Mouse (Mus musculus) limb, embryonic 15.5 days (tissue): ENCODE measurements around the gene Dlec1. TPM values are rescaled to one million over a fixed set of nuclear protein-coding genes. Genes with fewer than 3 reads are reported as not detected.
A peak's percentile ranks its signal among the peaks of the same experiment; 100 is the strongest.

Source experiments
- ATAC-seq: fragments of 200-750 bp; cut with Nextera tagmentation; 2 replicates; pipeline ENCODE4 v1.8.0; 2017; ENCODE audit warnings: low read depth, moderate TSS enrichment; ENCODE audit not compliant: insufficient number of reproducible peaks, low FRiP score, low TSS enrichment
- H3K27ac ChIP-seq: fragments of 300-500 bp; sonication (generic); 2 replicates; pipeline ENCODE4 v1.5.1; 2015; ENCODE audit warnings: moderate library complexity, mild to moderate bottlenecking, inconsistent platforms
- H3K27me3 ChIP-seq: fragments of 300-500 bp; sonication (generic); 2 replicates; pipeline ENCODE4 v1.6.1; 2015; ENCODE audit warnings: inconsistent platforms
- H3K36me3 ChIP-seq: fragments of 300-500 bp; sonication (generic); 2 replicates; pipeline ENCODE4 v1.6.1; 2015; ENCODE audit warnings: inconsistent platforms
- H3K4me1 ChIP-seq: fragments of 300-500 bp; sonication (generic); 2 replicates; pipeline ENCODE4 v1.6.1; 2015; ENCODE audit warnings: inconsistent platforms
- H3K4me2 ChIP-seq: fragments of 300-500 bp; sonication (generic); 2 replicates; pipeline ENCODE4 v1.6.1; 2015; ENCODE audit warnings: mild to moderate bottlenecking, inconsistent platforms
- H3K4me3 ChIP-seq: fragments of 300-500 bp; sonication (generic); 2 replicates; pipeline ENCODE4 v1.5.1; 2015; ENCODE audit warnings: mild to moderate bottlenecking, inconsistent platforms
- H3K9ac ChIP-seq: fragments of 300-500 bp; sonication (generic); 2 replicates; pipeline ENCODE4 v1.6.1; 2015; ENCODE audit warnings: inconsistent platforms
- H3K9me3 ChIP-seq: fragments of 300-500 bp; sonication (generic); 2 replicates; pipeline ENCODE4 v1.6.1; 2016; ENCODE audit warnings: inconsistent platforms
- WGBS: fragments of 180-500 bp; shearing (Covaris S2); methylation state at CpG from one replicate; pipeline ENCODE4 v1.1.7; 2015; 5-methylcytosine and 5-hydroxymethylcytosine counted together
- polyA plus RNA-seq: library from polyadenylated mRNA; unstranded; fragments of >200 nt; fragmentation: Nextera tagmentation; extraction: Ambion mirVana; gene quantifications from 2 replicates; pipeline ENCODE4 v1.2.1, GENCODE M21; 2015

Gene Dlec1
- polyA plus RNA-seq, 1 experiment from 2014 or later = 0.38 TPM

- no peak overlapping the region for H3K27ac ChIP-seq
- no peak overlapping the region for H3K4me3 ChIP-seq
- H3K36me3 ChIP-seq = peaks cover 70% of the 10 kb centered on the region
- 70% methylated on average over 15 of the region's 15 CpGs for WGBS
- H3K4me2 ChIP-seq = no peak overlapping the region
- H3K27me3 ChIP-seq = no peaks in the 10 kb centered on the region
- no peaks in the 10 kb centered on the region for H3K9me3 ChIP-seq
- H3K9ac ChIP-seq = no peak overlapping the region
- no peak for ATAC-seq
- H3K4me1 ChIP-seq = 0 out of 2 replicates have a peak, but pooled peaks cover 5% of the 10 kb centered on the region
These were observed 28.9 kb upstream of the Dlec1 start for GRCm38 (mm10) chr9:119073184-119073895.

GRCm38 (mm10) chr9:119075685-119076084 lies 26.6 kb upstream of the Dlec1 start:
- H3K27me3 ChIP-seq = no peaks in the 10 kb centered on the region
- H3K4me2 ChIP-seq = no peak overlapping the region
- H3K9ac ChIP-seq = no peak overlapping the region
- WGBS = 68% methylated on average over 16 of the region's 16 CpGs
- H3K9me3 ChIP-seq = no peaks in the 10 kb centered on the region
- ATAC-seq = no peak
- no peak overlapping the region for H3K27ac ChIP-seq
- H3K36me3 ChIP-seq = peaks cover 87% of the 10 kb centered on the region
- H3K4me1 ChIP-seq = peaks cover 5% of the 10 kb centered on the region; the same call in 1 of the 2 replicates
- no peak overlapping the region for H3K4me3 ChIP-seq

- ATAC-seq = no peak
- Histone ChIP-seq H3K9me3 (no peaks in the 10 kb centered on the region), H3K36me3 (peaks cover 65% of the 10 kb centered on the region), H3K4me2 (no peak overlapping the region), H3K27ac (no peak overlapping the region), H3K4me1 (peaks cover 14% of the 10 kb centered on the region), H3K27me3 (no peaks in the 10 kb centered on the region), H3K4me3 (no peak overlapping the region), H3K9ac (no peak overlapping the region)
- WGBS = 69% methylated on average over 5 of the region's 5 CpGs
These were observed 22.1 kb upstream of the Dlec1 start for GRCm38 (mm10) chr9:119080040-119080675.

- H3K4me1 ChIP-seq = peaks cover 17% of the 10 kb centered on the region
- H3K27me3 ChIP-seq = no peaks in the 10 kb centered on the region
- H3K27ac ChIP-seq = no peak overlapping the region
- H3K36me3 ChIP-seq = peaks cover 49% of the 10 kb centered on the region
- H3K4me2 ChIP-seq = no peak overlapping the region
- H3K9me3 ChIP-seq = no peaks in the 10 kb centered on the region
- WGBS = 16% methylated on average over 8 of the region's 8 CpGs
- H3K9ac ChIP-seq = no peak overlapping the region
- no peak overlapping the region for H3K4me3 ChIP-seq
- no peak for ATAC-seq
These were observed 20.2 kb upstream of the Dlec1 start for GRCm38 (mm10) chr9:119082039-119082438.

GRCm38 (mm10) chr9:119082656-119083430 lies 19.4 kb upstream of the Dlec1 start:
- H3K9ac ChIP-seq = no peak overlapping the region
- H3K27me3 ChIP-seq = no peaks in the 10 kb centered on the region
- 69% methylated on average over 7 of the region's 7 CpGs for WGBS
- H3K36me3 ChIP-seq = peaks cover 41% of the 10 kb centered on the region
- H3K4me3 ChIP-seq = no peak overlapping the region
- ATAC-seq = no peak
- peaks cover 24% of the 10 kb centered on the region for H3K4me1 ChIP-seq
- no peak overlapping the region for H3K27ac ChIP-seq
- no peak overlapping the region for H3K4me2 ChIP-seq
- H3K9me3 ChIP-seq = no peaks in the 10 kb centered on the region

GRCm38 (mm10) chr9:119083966-119084365 lies 18.3 kb upstream of the Dlec1 start:
- Histone ChIP-seq H3K4me1 (peaks cover 33% of the 10 kb centered on the region), H3K27me3 (no peaks in the 10 kb centered on the region), H3K4me3 (no peak overlapping the region), H3K27ac (no peak overlapping the region), H3K9ac (no peak overlapping the region), H3K36me3 (peaks cover 31% of the 10 kb centered on the region), H3K9me3 (no peaks in the 10 kb centered on the region), H3K4me2 (no peak overlapping the region)
- no peak for ATAC-seq
- WGBS = 76% methylated on average over 10 of the region's 10 CpGs

GRCm38 (mm10) chr9:119086451-119086850 lies 15.8 kb upstream of the Dlec1 start:
- 45% methylated on average over 1 of the region's 1 CpGs for WGBS
- ATAC-seq = no peak

GRCm38 (mm10) chr9:119087309-119087708 lies 15.0 kb upstream of the Dlec1 start:
- WGBS = 86% methylated on average over 5 of the region's 5 CpGs
- H3K36me3 ChIP-seq = peaks cover 10% of the 10 kb centered on the region
- no peak for ATAC-seq
- no peak overlapping the region for H3K4me3 ChIP-seq
- no peaks in the 10 kb centered on the region for H3K9me3 ChIP-seq
- H3K9ac ChIP-seq = no peak overlapping the region
- H3K4me1 ChIP-seq = peaks cover 51% of the 10 kb centered on the region
- H3K4me2 ChIP-seq = 0 out of 2 replicates have a peak overlapping the region, but pooled peaks have one; percentile 68
- H3K27me3 ChIP-seq = no peaks in the 10 kb centered on the region
- no peak overlapping the region for H3K27ac ChIP-seq

More at GRCm38 (mm10) chr9:119086451-119086850, 15.8 kb upstream of the Dlec1 start:
- H3K4me2 ChIP-seq = no peak overlapping the region
- H3K9ac ChIP-seq = no peak overlapping the region
- peaks cover 45% of the 10 kb centered on the region for H3K4me1 ChIP-seq
- no peaks in the 10 kb centered on the region for H3K27me3 ChIP-seq
- H3K27ac ChIP-seq = no peak overlapping the region
- H3K4me3 ChIP-seq = no peak overlapping the region
- H3K9me3 ChIP-seq = no peaks in the 10 kb centered on the region
- peaks cover 13% of the 10 kb centered on the region for H3K36me3 ChIP-seq

GRCm38 (mm10) chr9:119088148-119088801 lies 14.0 kb upstream of the Dlec1 start:
- 1% methylated on average over 24 of the region's 24 CpGs for WGBS
- H3K4me3 ChIP-seq = peak overlapping the region; percentile 43
- H3K36me3 ChIP-seq = peaks cover 10% of the 10 kb centered on the region
- no peak overlapping the region for H3K9ac ChIP-seq
- H3K27ac ChIP-seq = peak overlapping the region; percentile 86
- H3K27me3 ChIP-seq = no peaks in the 10 kb centered on the region
- H3K4me1 ChIP-seq = peaks cover 52% of the 10 kb centered on the region
- H3K9me3 ChIP-seq = no peaks in the 10 kb centered on the region
- H3K4me2 ChIP-seq = peak overlapping the region; percentile 68
- ATAC-seq = peak; percentile 85

- no peaks in the 10 kb centered on the region for H3K27me3 ChIP-seq
- peak overlapping the region; percentile 60 for H3K27ac ChIP-seq
- no peak for ATAC-seq
- H3K4me2 ChIP-seq = no peak overlapping the region
- H3K4me1 ChIP-seq = peaks cover 63% of the 10 kb centered on the region
- no peaks in the 10 kb centered on the region for H3K9me3 ChIP-seq
- H3K36me3 ChIP-seq = peaks cover 2% of the 10 kb centered on the region
- H3K9ac ChIP-seq = no peak overlapping the region
- 67% methylated on average over 7 of the region's 7 CpGs for WGBS
- no peak overlapping the region for H3K4me3 ChIP-seq
These were observed 12.8 kb upstream of the Dlec1 start for GRCm38 (mm10) chr9:119089437-119089836.

GRCm38 (mm10) chr9:119090462-119090861 lies 11.8 kb upstream of the Dlec1 start:
- WGBS = 86% methylated on average over 5 of the region's 5 CpGs
- peaks cover 64% of the 10 kb centered on the region for H3K4me1 ChIP-seq
- no peak overlapping the region for H3K9ac ChIP-seq
- no peaks in the 10 kb centered on the region for H3K36me3 ChIP-seq
- no peaks in the 10 kb centered on the region for H3K9me3 ChIP-seq
- H3K4me2 ChIP-seq = no peak overlapping the region
- no peak overlapping the region for H3K27ac ChIP-seq
- no peak overlapping the region for H3K4me3 ChIP-seq
- no peak for ATAC-seq
- H3K27me3 ChIP-seq = no peaks in the 10 kb centered on the region
